Mouse (Mus musculus) MEL (cell line): ENCODE measurements around the gene Doc2g. TPM values are rescaled to one million over a fixed set of nuclear protein-coding genes. Genes with fewer than 3 reads are reported as not detected.
A peak's percentile ranks its signal among the peaks of the same experiment; 100 is the strongest.

Source experiments
- DNase-seq: peaks from one replicate; pipeline ENCODE4 v3.0.0; 2011; ENCODE audit warnings: low read depth, low spot score
- H3K27ac ChIP-seq: 2 replicates; pipeline ENCODE4 v1.5.1; 2012; ENCODE audit warnings: low read depth, mild to moderate bottlenecking, control low read depth, low read length, moderate library complexity; ENCODE audit not compliant: control insufficient read depth
- H3K27me3 ChIP-seq, 2 experiments: fragments of 150-350 bp in 1 of 2; sonication (generic) in 1 of 2; 2 replicates each; pipeline ENCODE4 v1.6.1; 2012; ENCODE audit warnings: low read length in 2 of 2, mild to moderate bottlenecking in 2 of 2, improper control_type of control experiment in 1 of 2, moderate library complexity in 1 of 2; ENCODE audit not compliant: insufficient read depth in 2 of 2, control insufficient read depth in 1 of 2
- H3K36me3 ChIP-seq, 2 experiments: 2 replicates each; pipeline ENCODE4 v1.6.1; 2012 to 2014; ENCODE audit warnings: low read length in 2 of 2, improper control_type of control experiment in 1 of 2, inconsistent platforms in 1 of 2, mild to moderate bottlenecking in 1 of 2; ENCODE audit not compliant: insufficient read depth in 2 of 2, control insufficient read depth in 1 of 2
- H3K4me1 ChIP-seq, 2 experiments: fragments of 150-350 bp in 1 of 2; sonication (generic) in 1 of 2; 2 replicates each; pipeline ENCODE4 v1.6.1; 2012; ENCODE audit warnings: low read length in 2 of 2, improper control_type of control experiment in 1 of 2, mild to moderate bottlenecking in 1 of 2; ENCODE audit not compliant: insufficient read depth in 2 of 2, control insufficient read depth in 1 of 2
- H3K4me3 ChIP-seq, 2 experiments: fragments of 150-350 bp in 1 of 2; sonication (generic) in 1 of 2; 2 replicates each; pipeline ENCODE4 v1.5.1; 2012; ENCODE audit warnings: low read depth in 2 of 2, low read length in 2 of 2, mild to moderate bottlenecking in 2 of 2, moderate library complexity in 2 of 2, control low read depth in 1 of 2, improper control_type of control experiment in 1 of 2; ENCODE audit not compliant: control insufficient read depth in 1 of 2, insufficient read depth in 1 of 2
- H3K79me2 ChIP-seq: 2 replicates; pipeline ENCODE4 v1.6.1; 2012; ENCODE audit warnings: mild to moderate bottlenecking, low read length, moderate library complexity; ENCODE audit not compliant: control insufficient read depth, poor library complexity, insufficient read depth
- H3K9ac ChIP-seq: 2 replicates; pipeline ENCODE4 v1.6.1; 2012; ENCODE audit warnings: low read depth, mild to moderate bottlenecking, control low read depth, low read length, moderate library complexity; ENCODE audit not compliant: control insufficient read depth, poor library complexity, severe bottlenecking
- H3K9me3 ChIP-seq: fragments of 150-350 bp; sonication (generic); replicated peaks from 2 replicates; pipeline ENCODE4 v1.6.1; 2012; ENCODE audit warnings: mild to moderate bottlenecking, low read length, improper control_type of control experiment, moderate library complexity; ENCODE audit not compliant: insufficient read depth
- BHLHE40 ChIP-seq: IDR thresholded peaks from 2 replicates; pipeline ENCODE4 v1.6.1; 2012; ENCODE audit warnings: low read depth, mild to moderate bottlenecking, inconsistent platforms, low read length, improper control_type of control experiment, borderline replicate concordance
- CHD2 ChIP-seq: IDR thresholded peaks from 2 replicates; pipeline ENCODE4 v1.6.1; 2011; ENCODE audit warnings: low read length, improper control_type of control experiment
- CTCF ChIP-seq, 3 experiments: IDR thresholded peaks in 2 of 3; conservative IDR thresholded peaks in 1 of 3; 2 replicates each; pipeline ENCODE4 v1.5.1; 2011 to 2012; ENCODE audit warnings: low read length in 3 of 3, low read depth in 2 of 3, mild to moderate bottlenecking in 2 of 3, improper control_type of control experiment in 1 of 3, inconsistent platforms in 1 of 3, mixed read lengths in 1 of 3, moderate library complexity in 1 of 3; ENCODE audit not compliant: control insufficient read depth in 1 of 3, insufficient read depth in 1 of 3, poor library complexity in 1 of 3, severe bottlenecking in 1 of 3
- E2F4 ChIP-seq: IDR thresholded peaks from 2 replicates; pipeline ENCODE4 v1.6.1; 2011; ENCODE audit warnings: low read depth, low read length, improper control_type of control experiment, borderline replicate concordance
- ELF1 ChIP-seq: IDR thresholded peaks from 2 replicates; pipeline ENCODE4 v1.6.1; 2014; ENCODE audit warnings: low read depth, mild to moderate bottlenecking, inconsistent platforms, low read length, improper control_type of control experiment, moderate library complexity
- EP300 ChIP-seq, 2 experiments: IDR thresholded peaks; 2 replicates each; pipeline ENCODE4 v1.6.1; 2011; ENCODE audit warnings: improper control_type of control experiment in 2 of 2, low read length in 2 of 2, low read depth in 1 of 2, mild to moderate bottlenecking in 1 of 2
- GATA1 ChIP-seq: IDR thresholded peaks from 2 replicates; pipeline ENCODE4 v1.6.1; 2011; ENCODE audit warnings: low read depth, low read length, improper control_type of control experiment
- JUND ChIP-seq: IDR thresholded peaks from 2 replicates; pipeline ENCODE4 v1.6.1; 2011; ENCODE audit warnings: low read depth, mild to moderate bottlenecking, improper control_type of control experiment, low read length
- KAT2A ChIP-seq: conservative IDR thresholded peaks from 2 replicates; pipeline ENCODE4 v1.6.1; 2012; ENCODE audit warnings: low read depth, low read length, improper control_type of control experiment, inconsistent platforms
- MAFK ChIP-seq: IDR thresholded peaks from 2 replicates; pipeline ENCODE4 v1.6.1; 2011; ENCODE audit warnings: low read depth, mild to moderate bottlenecking, low read length, improper control_type of control experiment, borderline replicate concordance
- MEF2A ChIP-seq: IDR thresholded peaks from 2 replicates; pipeline ENCODE4 v1.6.1; 2014; ENCODE audit warnings: low read depth, mild to moderate bottlenecking, inconsistent platforms, low read length, improper control_type of control experiment; ENCODE audit not compliant: poor library complexity, insufficient replicate concordance, severe bottlenecking; ENCODE audit errors: extremely low read depth
- MYB ChIP-seq: IDR thresholded peaks from 2 replicates; pipeline ENCODE4 v1.6.1; 2011; ENCODE audit warnings: mild to moderate bottlenecking, low read depth, low read length, improper control_type of control experiment
- MYC ChIP-seq: IDR thresholded peaks from 2 replicates; pipeline ENCODE4 v1.6.1; 2011; ENCODE audit warnings: low read depth, mild to moderate bottlenecking, low read length, improper control_type of control experiment, moderate library complexity
- NRF1 ChIP-seq: IDR thresholded peaks from 2 replicates; pipeline ENCODE4 v1.6.1; 2014; ENCODE audit warnings: low read depth, mild to moderate bottlenecking, inconsistent platforms, low read length, improper control_type of control experiment, moderate library complexity; ENCODE audit not compliant: poor library complexity, insufficient read depth, severe bottlenecking
- POLR2AphosphoS2 ChIP-seq: IDR thresholded peaks from 2 replicates; pipeline ENCODE4 v1.6.1; 2011; ENCODE audit warnings: low read length, improper control_type of control experiment
- RAD21 ChIP-seq: IDR thresholded peaks from 2 replicates; pipeline ENCODE4 v1.6.1; 2011; ENCODE audit warnings: mild to moderate bottlenecking, low read depth, low read length, improper control_type of control experiment
- SIN3A ChIP-seq: IDR thresholded peaks from 2 replicates; pipeline ENCODE4 v1.6.1; 2012; ENCODE audit warnings: low read length, improper control_type of control experiment, inconsistent platforms
- SMC3 ChIP-seq: IDR thresholded peaks from 2 replicates; pipeline ENCODE4 v1.6.1; 2011; ENCODE audit warnings: low read depth, low read length, improper control_type of control experiment
- UBTF ChIP-seq: IDR thresholded peaks from 2 replicates; pipeline ENCODE4 v1.6.1; 2012; ENCODE audit warnings: low read depth, mild to moderate bottlenecking, inconsistent platforms, low read length, improper control_type of control experiment, moderate library complexity, borderline replicate concordance; ENCODE audit not compliant: insufficient read depth
- USF1 ChIP-seq: IDR thresholded peaks from 2 replicates; pipeline ENCODE4 v1.6.1; 2014; ENCODE audit warnings: low read depth, mild to moderate bottlenecking, inconsistent platforms, low read length, improper control_type of control experiment, moderate library complexity
- ZC3H11A ChIP-seq: IDR thresholded peaks from 2 replicates; pipeline ENCODE4 v1.6.1; 2012; ENCODE audit warnings: low read depth, mild to moderate bottlenecking, inconsistent platforms, low read length, improper control_type of control experiment
- ZMIZ1 ChIP-seq: IDR thresholded peaks from 2 replicates; pipeline ENCODE4 v1.6.1; 2012; ENCODE audit warnings: low read depth, mild to moderate bottlenecking, inconsistent platforms, low read length, improper control_type of control experiment, moderate library complexity
- ZNF384 ChIP-seq: IDR thresholded peaks from 2 replicates; pipeline ENCODE4 v1.6.1; 2012; ENCODE audit warnings: low read depth, mild to moderate bottlenecking, inconsistent platforms, low read length, improper control_type of control experiment
- polyA plus RNA-seq, 2 experiments: library from polyadenylated mRNA; stranded (reverse) in 1 of 2; unstranded in 1 of 2; fragments of >175 nt in 1 of 2; fragments of >200 nt in 1 of 2; gene quantifications; 2 replicates each; pipeline versions ENCODE4 v1.2.1 to v1.2.4; 2012; ENCODE audit warnings: low replicate concordance in 2 of 2, low read depth in 1 of 2; ENCODE audit not compliant: insufficient read length in 2 of 2, insufficient read depth in 1 of 2, missing spikeins in 1 of 2
- total RNA-seq: library from RNA; depleted of rRNA; stranded (reverse); fragments of 300-350 nt; gene quantifications from 2 replicates; pipeline ENCODE4 v1.2.3, GENCODE M21; 2012

Doc2g gene
- total and polyA plus RNA-seq, 3 experiments, result 9.9 to 16.0 TPM; not detected in 1

GRCm38 (mm10) chr19:3980309-3980708, 22.8 kb upstream of the Doc2g start:
- H3K27ac ChIP-seq, result no peak overlapping the region
- peak; percentile 86 for DNase-seq
- H3K4me3 ChIP-seq, result no peak overlapping the region
- no peak overlapping the region for H3K9ac ChIP-seq
- no peaks in the 10 kb centered on the region for H3K9me3 ChIP-seq
- H3K4me1 ChIP-seq, result no peaks in the 10 kb centered on the region
- TF ChIP-seq KAT2A (no peak), E2F4 (no peak), MAFK (no peak), SIN3A (no peak), MYB (no peak), RAD21 (peak; percentile 93), NRF1 (no peak), ZC3H11A (peak; percentile 87), USF1 (no peak), ELF1 (no peak), JUND (no peak), BHLHE40 (no peak), MEF2A (no peak), ZNF384 (no peak), CTCF (IDR thresholded peaks at IDR 0.05 in 2 of 3, conservative IDR thresholded peaks at IDR 0.05 in 1 of 3; ENCODE audit: control insufficient read depth in 1 of 3, insufficient read depth in 1 of 3, low read depth in 2 of 3, low read length in 3 of 3, poor library complexity in 1 of 3, severe bottlenecking in 1 of 3) (peak; percentile 47 to 96 (median 83)), CHD2 (no peak), ZMIZ1 (no peak), SMC3 (peak; percentile 91), UBTF (no peak), MYC (no peak), POLR2AphosphoS2 (no peak), GATA1 (no peak), EP300 (IDR thresholded peaks at IDR 0.05; ENCODE audit: low read depth in 1 of 2, low read length in 2 of 2) (no peak)
- H3K36me3 ChIP-seq, result no peaks in the 10 kb centered on the region
- no peaks in the 10 kb centered on the region; a peak in 1 of 4 replicates for H3K27me3 ChIP-seq
- H3K79me2 ChIP-seq, result no peaks in the 10 kb centered on the region
